Mouse (Mus musculus) limb, embryonic 15.5 days (tissue): ENCODE measurements around the gene Ctdnep1. TPM values are rescaled to one million over a fixed set of nuclear protein-coding genes. Genes with fewer than 3 reads are reported as not detected.

ENCODE experiments used
- ATAC-seq: fragments of 200-750 bp; cut with Nextera tagmentation; 2 replicates; pipeline ENCODE4 v1.8.0; 2017; ENCODE audit warnings: low read depth, moderate TSS enrichment; ENCODE audit not compliant: insufficient number of reproducible peaks, low FRiP score, low TSS enrichment
- H3K27ac ChIP-seq: fragments of 300-500 bp; sonication (generic); 2 replicates; pipeline ENCODE4 v1.5.1; 2015; ENCODE audit warnings: moderate library complexity, mild to moderate bottlenecking, inconsistent platforms
- H3K27me3 ChIP-seq: fragments of 300-500 bp; sonication (generic); 2 replicates; pipeline ENCODE4 v1.6.1; 2015; ENCODE audit warnings: inconsistent platforms
- H3K36me3 ChIP-seq: fragments of 300-500 bp; sonication (generic); 2 replicates; pipeline ENCODE4 v1.6.1; 2015; ENCODE audit warnings: inconsistent platforms
- H3K4me1 ChIP-seq: fragments of 300-500 bp; sonication (generic); 2 replicates; pipeline ENCODE4 v1.6.1; 2015; ENCODE audit warnings: inconsistent platforms
- H3K4me2 ChIP-seq: fragments of 300-500 bp; sonication (generic); 2 replicates; pipeline ENCODE4 v1.6.1; 2015; ENCODE audit warnings: mild to moderate bottlenecking, inconsistent platforms
- H3K4me3 ChIP-seq: fragments of 300-500 bp; sonication (generic); 2 replicates; pipeline ENCODE4 v1.5.1; 2015; ENCODE audit warnings: mild to moderate bottlenecking, inconsistent platforms
- H3K9ac ChIP-seq: fragments of 300-500 bp; sonication (generic); 2 replicates; pipeline ENCODE4 v1.6.1; 2015; ENCODE audit warnings: inconsistent platforms
- H3K9me3 ChIP-seq: fragments of 300-500 bp; sonication (generic); 2 replicates; pipeline ENCODE4 v1.6.1; 2016; ENCODE audit warnings: inconsistent platforms
- WGBS: fragments of 180-500 bp; shearing (Covaris S2); methylation state at CpG from one replicate; pipeline ENCODE4 v1.1.7; 2015; 5-methylcytosine and 5-hydroxymethylcytosine counted together
- polyA plus RNA-seq: library from polyadenylated mRNA; unstranded; fragments of >200 nt; fragmentation: Nextera tagmentation; extraction: Ambion mirVana; gene quantifications from 2 replicates; pipeline ENCODE4 v1.2.1, GENCODE M21; 2015

The Ctdnep1 gene
- polyA plus RNA-seq, 1 experiment from 2014 or later, result 32.0 TPM

DNA sequence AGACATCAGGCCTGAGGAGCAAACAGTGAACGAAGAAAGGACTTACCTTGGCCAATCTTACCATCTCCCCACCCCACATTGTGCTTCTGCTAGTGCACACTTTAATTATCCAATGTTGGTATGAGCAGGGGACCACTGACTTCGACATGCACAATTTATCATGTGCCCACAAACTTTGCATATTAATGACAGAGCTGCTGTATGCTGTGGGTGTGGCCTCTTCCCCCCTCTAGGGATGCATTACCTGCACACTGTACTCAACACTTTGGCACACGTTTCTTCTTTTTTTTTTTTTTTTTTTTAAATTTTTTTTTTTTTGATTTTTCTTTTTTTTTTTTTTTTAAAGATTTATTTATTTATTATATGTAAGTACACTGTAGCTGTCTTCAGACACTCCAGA is 10.2 kb upstream of the Ctdnep1 start:
- ATAC-seq, result no peak
- H3K27ac ChIP-seq, result no peak overlapping the region
- 78% methylated on average over 3 of the region's 3 CpGs for WGBS
- peaks cover 14% of the 10 kb centered on the region for H3K4me1 ChIP-seq
- no peak overlapping the region for H3K4me2 ChIP-seq
- H3K36me3 ChIP-seq, result peaks cover 72% of the 10 kb centered on the region
- H3K9me3 ChIP-seq, result no peaks in the 10 kb centered on the region
- H3K27me3 ChIP-seq, result peaks cover 19% of the 10 kb centered on the region
- no peak overlapping the region for H3K4me3 ChIP-seq
- H3K9ac ChIP-seq, result no peak overlapping the region

DNA sequence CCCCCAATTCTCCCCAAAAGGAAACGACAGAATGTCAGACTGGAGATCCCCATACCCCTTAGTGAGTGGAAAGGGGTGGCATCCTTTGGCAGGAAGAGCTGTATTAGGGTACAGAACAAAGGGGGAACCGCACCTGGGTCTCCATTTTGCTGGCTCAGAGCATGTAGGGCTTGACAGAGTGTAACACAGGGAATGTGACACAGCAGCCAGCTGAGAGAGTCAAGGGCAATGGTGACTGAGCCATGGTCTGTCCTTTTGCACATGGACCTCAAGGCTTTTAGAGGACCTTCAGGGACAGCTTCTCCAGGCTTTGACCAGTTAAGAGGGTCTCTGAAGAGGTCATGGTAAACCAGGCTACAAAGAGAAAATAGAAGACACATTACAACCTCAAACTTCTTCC is 6.0 kb upstream of the Ctdnep1 start:
- H3K27me3 ChIP-seq, result no peaks in the 10 kb centered on the region
- no peak overlapping the region for H3K27ac ChIP-seq
- peaks cover 6% of the 10 kb centered on the region for H3K4me1 ChIP-seq
- H3K36me3 ChIP-seq, result peaks cover 81% of the 10 kb centered on the region
- WGBS, result 98% methylated on average over 2 of the region's 2 CpGs
- no peak overlapping the region for H3K4me2 ChIP-seq
- no peak for ATAC-seq
- H3K4me3 ChIP-seq, result no peak overlapping the region
- no peak overlapping the region for H3K9ac ChIP-seq
- no peaks in the 10 kb centered on the region for H3K9me3 ChIP-seq

DNA sequence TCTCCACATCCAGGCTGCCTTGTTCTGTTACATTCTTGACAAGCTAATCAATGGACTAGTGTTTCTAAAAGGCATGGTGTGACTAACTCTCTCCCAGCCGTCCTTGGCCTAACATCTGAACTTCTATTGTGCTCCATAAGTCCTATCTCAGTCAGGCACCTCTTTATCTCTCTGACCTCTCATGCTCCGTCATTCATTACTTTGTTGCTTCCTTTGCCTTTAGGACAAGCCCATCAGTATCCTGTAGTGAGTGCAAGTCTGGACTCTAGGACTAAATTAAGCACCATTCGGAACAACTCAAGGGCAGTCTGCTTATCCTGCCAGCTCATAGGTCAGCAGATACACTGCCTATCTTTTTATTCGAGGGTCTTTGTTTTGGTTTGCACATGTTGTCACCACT is 4.7 kb upstream of the Ctdnep1 start:
- H3K4me3 ChIP-seq, result no peak overlapping the region
- no peak for ATAC-seq
- no peak overlapping the region for H3K9ac ChIP-seq
- H3K36me3 ChIP-seq, result peaks cover 71% of the 10 kb centered on the region
- no peak overlapping the region for H3K27ac ChIP-seq
- 90% methylated on average over 4 of the region's 4 CpGs for WGBS
- no peaks in the 10 kb centered on the region for H3K9me3 ChIP-seq
- peaks cover 6% of the 10 kb centered on the region for H3K4me1 ChIP-seq
- no peak overlapping the region for H3K4me2 ChIP-seq
- H3K27me3 ChIP-seq, result no peaks in the 10 kb centered on the region

DNA sequence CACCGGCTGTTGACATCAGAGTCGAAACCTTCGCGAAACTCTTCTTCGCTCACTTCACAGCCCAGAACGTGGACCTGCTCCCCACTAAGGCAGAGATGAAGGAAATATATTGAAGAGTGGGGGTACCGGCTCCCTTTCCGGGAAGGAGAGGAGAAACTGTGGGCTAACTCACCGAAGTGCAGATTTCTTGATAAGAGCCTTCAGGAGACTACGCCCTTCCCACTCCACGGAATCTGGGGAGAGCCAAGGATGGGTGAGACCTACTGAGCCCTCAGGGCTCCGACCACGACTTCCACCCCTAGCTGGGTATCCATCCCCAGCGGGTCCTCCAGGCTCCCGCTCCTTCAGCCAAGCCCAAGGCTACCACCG is 1.1 kb upstream of the Ctdnep1 start:
- Histone ChIP-seq H3K4me1 (peaks cover 23% of the 10 kb centered on the region), H3K36me3 (peaks cover 52% of the 10 kb centered on the region), H3K4me3 (peak overlapping the region; percentile 90), H3K27ac (peak overlapping the region; percentile 99), H3K9me3 (no peaks in the 10 kb centered on the region), H3K27me3 (no peaks in the 10 kb centered on the region), H3K9ac (peak overlapping the region; percentile 58), H3K4me2 (peak overlapping the region; percentile 82)
- 3% methylated on average over 16 of the region's 16 CpGs for WGBS
- ATAC-seq, result no peak

DNA sequence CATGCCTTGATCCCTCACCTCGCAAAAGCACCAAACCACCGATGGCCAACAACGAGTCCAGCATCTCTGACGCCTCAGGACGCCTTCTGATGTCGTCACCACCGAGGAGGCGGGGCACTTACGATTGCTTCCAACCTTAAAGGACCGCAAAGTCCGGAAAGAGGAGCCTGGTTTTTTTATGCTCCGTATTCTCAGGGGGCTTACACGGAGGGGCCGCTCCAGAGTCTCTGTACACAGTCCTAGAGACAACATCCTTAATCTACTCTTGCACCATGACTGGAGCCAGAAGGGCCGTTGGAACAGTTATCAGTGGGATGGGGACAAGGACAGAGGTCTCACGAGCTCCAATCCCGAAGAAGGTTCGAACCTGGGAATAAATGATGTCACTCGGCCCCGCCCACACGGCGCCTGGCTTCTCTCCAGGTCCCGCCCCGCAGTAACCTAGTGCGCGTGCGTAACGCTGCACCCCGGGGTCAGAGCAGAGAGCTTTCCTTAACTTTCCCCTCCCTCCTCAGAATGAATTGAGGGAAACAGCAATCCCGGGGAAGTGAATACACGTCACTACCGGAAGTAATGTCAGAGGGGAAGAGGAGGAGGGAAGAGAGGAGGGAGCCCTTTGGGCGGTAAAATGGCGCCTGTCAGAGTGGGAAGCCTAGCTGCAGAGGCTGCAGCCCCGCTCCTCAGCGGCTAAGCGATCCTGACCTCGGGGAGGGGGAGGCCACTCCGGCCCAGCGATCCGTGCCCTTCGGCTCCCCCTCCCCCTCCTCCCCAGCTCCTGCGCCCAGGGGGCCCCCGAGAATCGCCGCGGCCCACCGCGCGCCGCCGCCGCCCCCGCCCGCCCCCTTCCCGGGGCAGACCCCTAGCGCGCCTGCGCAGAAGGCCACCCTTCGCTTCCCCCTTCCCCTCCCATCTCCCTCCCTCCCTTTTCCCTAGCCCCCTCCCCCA is 488 bp upstream of the Ctdnep1 start:
- H3K4me2 ChIP-seq, result peak overlapping the region; percentile 82
- H3K4me3 ChIP-seq, result peak overlapping the region; percentile 90
- peak overlapping the region; percentile 93 for H3K9ac ChIP-seq
- under 1% methylated on average over 36 of the region's 60 CpGs for WGBS
- peak; percentile 96 for ATAC-seq
- H3K36me3 ChIP-seq, result peaks cover 52% of the 10 kb centered on the region
- H3K9me3 ChIP-seq, result no peaks in the 10 kb centered on the region
- H3K27ac ChIP-seq, result peak overlapping the region; percentile 99
- peaks cover 23% of the 10 kb centered on the region for H3K4me1 ChIP-seq
- H3K27me3 ChIP-seq, result no peaks in the 10 kb centered on the region

DNA sequence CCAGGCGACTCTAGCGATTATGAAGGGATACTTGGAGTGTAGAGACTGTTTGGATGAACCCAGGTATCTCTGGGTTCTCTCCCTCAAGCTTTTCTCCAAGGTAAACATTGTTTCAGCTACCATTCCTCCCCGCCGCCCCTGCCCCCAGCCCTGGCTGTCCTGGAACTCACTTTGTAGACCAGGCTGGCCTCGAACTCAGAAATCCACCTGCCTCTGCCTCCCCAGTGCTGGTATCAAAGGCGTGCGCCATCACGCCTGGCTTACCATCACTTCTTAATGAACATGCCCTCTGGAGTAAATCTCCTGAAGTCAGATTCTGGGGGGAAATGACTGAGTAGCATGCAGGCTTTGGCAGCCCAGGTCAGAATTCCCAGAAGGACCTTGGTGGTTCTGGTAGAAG is 1.3 kb downstream of the Ctdnep1 start, which contains the start of gene Elp5:
TSS of gene Elp5 (minus strand) at position 293 of the 400 bp plus-strand sequence.
- peaks cover 49% of the 10 kb centered on the region for H3K36me3 ChIP-seq
- H3K4me1 ChIP-seq, result peaks cover 23% of the 10 kb centered on the region
- 58% methylated on average over 8 of the region's 8 CpGs for WGBS
- H3K9me3 ChIP-seq, result no peaks in the 10 kb centered on the region
- H3K27me3 ChIP-seq, result no peaks in the 10 kb centered on the region
- no peak for ATAC-seq
- peak within 1 kb of the TSS; percentile 99 for H3K27ac ChIP-seq
- H3K4me2 ChIP-seq, result peak within 1 kb of the TSS; percentile 73
- H3K4me3 ChIP-seq, result peak within 1 kb of the TSS; percentile 90
- peak within 1 kb of the TSS; percentile 93 for H3K9ac ChIP-seq

DNA sequence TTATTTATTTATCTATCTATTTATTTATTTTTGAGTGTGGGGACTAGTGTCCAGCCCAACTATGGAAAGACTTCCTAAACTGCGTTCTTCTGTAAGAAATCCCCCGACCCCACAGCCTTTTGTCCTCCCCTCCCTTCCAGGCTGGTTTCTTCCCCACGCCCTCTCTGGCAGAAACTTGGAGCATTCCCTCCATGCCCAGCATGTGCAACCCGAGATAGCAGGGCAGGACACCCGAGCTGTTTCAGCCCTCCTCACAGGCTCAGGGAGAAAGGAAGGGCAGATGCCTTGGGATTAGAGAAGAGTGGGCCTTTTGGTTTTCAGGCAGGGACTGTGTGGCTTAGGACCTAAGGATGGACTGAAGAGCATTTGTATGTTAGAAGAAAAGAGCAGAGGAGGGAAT is 1.9 kb downstream of the Ctdnep1 start:
- Histone ChIP-seq H3K4me2 (peak overlapping the region; percentile 73), H3K9me3 (no peaks in the 10 kb centered on the region), H3K27me3 (no peaks in the 10 kb centered on the region), H3K27ac (no peak overlapping the region), H3K4me3 (peak overlapping the region; percentile 90), H3K36me3 (peaks cover 51% of the 10 kb centered on the region), H3K9ac (peak overlapping the region; percentile 93), H3K4me1 (peaks cover 23% of the 10 kb centered on the region)
- no peak for ATAC-seq
- 32% methylated on average over 5 of the region's 5 CpGs for WGBS

DNA sequence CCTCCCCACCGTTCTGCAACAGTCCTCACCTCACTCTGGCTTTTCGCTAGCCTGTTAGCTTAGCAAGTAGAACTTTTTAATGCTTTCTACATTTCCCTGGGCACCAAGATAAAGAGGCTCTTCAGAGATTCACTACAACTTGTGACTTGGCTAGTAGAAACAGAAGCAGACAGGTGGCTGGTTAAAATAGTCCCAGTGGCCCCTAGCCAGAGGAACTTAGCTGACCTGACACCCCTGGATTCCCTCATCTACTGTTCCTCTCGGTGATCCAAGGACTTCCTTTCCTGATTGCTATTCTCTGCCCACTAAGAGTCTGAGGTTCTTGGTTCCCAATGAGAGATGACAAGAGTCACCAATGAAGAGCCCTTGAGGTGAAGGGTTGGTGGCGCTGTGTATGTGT is 2.4 kb downstream of the Ctdnep1 start:
- Histone ChIP-seq H3K9ac (no peak overlapping the region), H3K36me3 (peaks cover 51% of the 10 kb centered on the region), H3K27me3 (no peaks in the 10 kb centered on the region), H3K27ac (0 out of 2 replicates have a peak overlapping the region, but pooled peaks have one; percentile 4), H3K4me2 (peak overlapping the region; percentile 73), H3K4me1 (peaks cover 23% of the 10 kb centered on the region), H3K9me3 (no peaks in the 10 kb centered on the region), H3K4me3 (peak overlapping the region; percentile 90; the same call in 1 of the 2 replicates)
- ATAC-seq, result no peak
- 82% methylated on average over 4 of the region's 4 CpGs for WGBS

DNA sequence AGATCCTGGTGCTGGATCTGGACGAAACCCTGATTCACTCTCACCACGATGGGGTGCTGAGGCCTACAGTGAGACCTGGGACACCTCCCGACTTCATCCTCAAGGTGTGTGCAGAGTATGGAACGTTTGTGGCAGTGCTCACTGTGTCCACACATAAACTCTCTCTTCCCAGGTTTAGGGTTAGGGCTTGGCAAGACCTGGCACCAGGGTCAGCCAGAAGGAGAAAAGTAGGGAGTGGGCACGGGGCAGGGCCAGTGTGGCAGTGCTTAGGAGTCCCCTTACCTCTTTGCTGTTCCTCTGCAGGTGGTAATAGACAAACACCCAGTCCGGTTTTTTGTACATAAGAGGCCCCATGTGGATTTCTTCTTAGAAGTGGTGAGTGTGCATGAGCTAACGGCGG is 3.5 kb downstream of the Ctdnep1 start:
- Histone ChIP-seq H3K27ac (no peak overlapping the region), H3K9me3 (no peaks in the 10 kb centered on the region), H3K27me3 (no peaks in the 10 kb centered on the region), H3K4me3 (no peak overlapping the region), H3K36me3 (peaks cover 57% of the 10 kb centered on the region), H3K4me2 (no peak overlapping the region), H3K4me1 (peaks cover 21% of the 10 kb centered on the region), H3K9ac (no peak overlapping the region)
- 90% methylated on average over 8 of the region's 8 CpGs for WGBS
- ATAC-seq, result no peak

DNA sequence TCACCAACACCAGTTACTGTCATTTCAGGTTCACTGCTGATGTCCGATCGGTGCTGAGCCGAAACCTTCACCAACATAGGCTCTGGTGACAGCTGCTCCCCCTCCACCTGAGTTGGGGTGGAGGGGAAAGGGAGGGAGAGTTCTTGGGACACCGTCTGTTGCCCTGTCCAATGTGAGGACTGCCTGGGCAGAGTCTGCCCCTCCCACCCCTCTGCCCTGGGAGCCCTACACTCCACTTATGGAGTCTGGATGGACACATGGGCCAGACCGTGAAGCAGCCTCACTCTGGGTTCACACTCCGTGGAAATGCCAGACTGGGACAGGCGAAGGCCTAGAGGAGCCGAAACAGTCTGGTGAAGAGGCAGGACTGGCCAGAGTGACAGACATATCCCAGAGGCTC is 9.0 kb downstream of the Ctdnep1 start:
- Histone ChIP-seq H3K27ac (peak overlapping the region; percentile 97), H3K27me3 (no peaks in the 10 kb centered on the region), H3K4me3 (no peak overlapping the region), H3K4me2 (no peak overlapping the region), H3K9ac (no peak overlapping the region), H3K4me1 (peaks cover 22% of the 10 kb centered on the region), H3K9me3 (no peaks in the 10 kb centered on the region), H3K36me3 (peaks cover 67% of the 10 kb centered on the region)
- no peak for ATAC-seq
- WGBS, result 85% methylated on average over 8 of the region's 8 CpGs

DNA sequence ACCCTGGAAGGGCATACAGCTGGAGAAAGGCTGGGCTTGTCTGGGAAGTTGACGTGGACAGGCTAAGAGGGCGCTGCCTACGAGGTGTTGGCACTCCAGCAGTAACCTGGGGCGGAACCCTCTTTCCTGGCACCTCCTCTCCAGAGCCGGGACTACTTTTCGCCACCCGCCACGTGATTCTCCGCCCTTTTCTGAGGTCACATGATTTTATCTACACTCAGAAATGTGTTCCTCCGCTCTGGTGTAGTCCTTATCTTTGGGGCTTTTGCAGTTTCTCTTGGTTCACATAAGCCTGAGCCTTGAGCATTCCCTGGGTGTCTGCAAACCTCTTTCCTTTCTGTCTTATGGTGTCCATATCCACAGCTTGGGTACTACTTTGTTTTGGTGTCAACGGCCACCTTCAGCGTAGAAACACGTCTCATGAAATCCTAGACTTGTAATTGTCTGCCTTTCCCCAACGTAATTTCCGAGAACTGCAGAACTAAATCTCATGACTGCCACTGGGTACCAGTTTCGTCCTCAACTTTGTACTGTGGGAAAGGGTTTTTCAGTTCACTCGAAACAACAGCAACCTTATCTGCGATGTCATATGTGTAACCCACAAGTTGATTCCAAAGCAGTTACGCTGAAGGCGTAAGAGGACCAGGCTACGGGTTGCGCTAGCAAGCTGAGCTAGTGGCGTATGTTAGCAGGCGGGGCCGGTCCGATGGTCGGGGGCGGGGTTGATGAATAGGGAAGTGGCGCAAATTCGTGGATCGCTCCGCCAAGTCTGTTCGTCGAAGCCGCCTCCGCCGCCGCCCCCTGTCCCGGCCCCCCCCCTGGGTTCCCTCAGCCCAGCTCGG is 10.1 kb downstream of the Ctdnep1 start, which contains the start of gene Gabarap:
TSS of gene Gabarap (plus strand) at position 294 of the 842 bp plus-strand sequence.
- Histone ChIP-seq H3K4me3 (peak within 1 kb of the TSS; percentile 78), H3K27ac (peak within 1 kb of the TSS; percentile 97), H3K4me2 (peak within 1 kb of the TSS; percentile 78), H3K36me3 (peaks cover 60% of the 10 kb centered on the region), H3K4me1 (peaks cover 22% of the 10 kb centered on the region), H3K27me3 (no peaks in the 10 kb centered on the region), H3K9me3 (no peaks in the 10 kb centered on the region), H3K9ac (peak within 1 kb of the TSS; percentile 85)
- peak; percentile 74 for ATAC-seq
- WGBS, result under 1% methylated on average over 40 of the region's 40 CpGs
